11 mouse cellular contexts compared by ENCODE assay signal in genomic region chr9:86647931-86648550, GRCm38 (mm10). TPM values are rescaled to one million over a fixed set of nuclear protein-coding genes. Genes with fewer than 3 reads are reported as not detected.
DNase-seq lines count a peak whose midpoint lies in the region; ATAC-seq and TF ChIP-seq lines count a peak whose summit lies in the region.
"Had no signal": no experiment of that assay in that cellular context is flagged by ENCODE, and none has a peak within 500 bp of the region (broad histone marks: within the 10 kb centered on the region; RNA-seq: fewer than 3 reads in every experiment).

No protein-coding gene starts in this region.

- H3K4me3 ChIP-seq in kidney, embryonic 14.5 days (ENCODE audit: low read length) = no peak overlapping the region
- no peak overlapping the region for H3K4me3 ChIP-seq in kidney, postnatal 0 days (replicated peaks; ENCODE audit: low read depth, low read length)
- H3K4me3 ChIP-seq: embryonic facial prominence, embryonic 13.5 days had no signal

- no peak overlapping the region for H3K9ac ChIP-seq in kidney, embryonic 14.5 days (ENCODE audit: low read depth, low read length)
- no peak overlapping the region for H3K9ac ChIP-seq in kidney, postnatal 0 days (ENCODE audit: low read depth, low read length)
- H3K9ac ChIP-seq: embryonic facial prominence, embryonic 13.5 days had no signal

- H3K4me1 ChIP-seq in kidney, embryonic 14.5 days (ENCODE audit: control insufficient read depth, insufficient read depth, low read length) = no peaks in the 10 kb centered on the region
- H3K4me1 ChIP-seq in kidney, postnatal 0 days (replicated peaks; ENCODE audit: insufficient read depth, low read length) = no peaks in the 10 kb centered on the region

- WGBS in kidney, embryonic 14.5 days = 73% methylated on average over 7 of the region's 7 CpGs
- WGBS in kidney, postnatal 0 days = 57% methylated on average over 7 of the region's 7 CpGs

- intact Hi-C loops in left cerebral cortex, postnatal 36 days (cut with DNase I) = no loop called here

- H3K27me3 ChIP-seq in kidney, embryonic 14.5 days (ENCODE audit: control insufficient read depth, insufficient read depth, low read length) = no peaks in the 10 kb centered on the region
- no peaks in the 10 kb centered on the region for H3K27me3 ChIP-seq in kidney, postnatal 0 days (ENCODE audit: insufficient read depth, low read length)
- H3K27me3 ChIP-seq: embryonic facial prominence, embryonic 13.5 days had no signal

- H3K36me3 ChIP-seq in kidney, embryonic 14.5 days (ENCODE audit: control insufficient read depth, insufficient read depth, low read length) = no peaks in the 10 kb centered on the region
- no peaks in the 10 kb centered on the region for H3K36me3 ChIP-seq in kidney, postnatal 0 days (ENCODE audit: insufficient read depth, low read length)
- H3K36me3 ChIP-seq: embryonic facial prominence, embryonic 13.5 days had no signal

- DNase-seq in kidney, adult 8-10 months = peak; percentile 24 to 64
- DNase-seq in heart, adult 9 months (ENCODE audit: low spot score in 2 of 2) = peak; percentile 21 to 38
- peak; percentile 25 for DNase-seq in kidney, postnatal 0 days (ENCODE audit: low spot score)
- DNase-seq in lung, postnatal 25 days (ENCODE audit: low spot score) = peak; percentile 42
- DNase-seq in cerebellum, postnatal 14 days = no peak
- no peak for DNase-seq in left cerebral cortex, postnatal 36 days (ENCODE audit: low spot score in 2 of 2)
- no peak for DNase-seq in cerebellum, adult 9-11 months
- DNase-seq: layer of hippocampus, adult 9-11 months had no signal

- H3K27ac ChIP-seq in kidney, embryonic 14.5 days (ENCODE audit: low read depth, low read length) = no peak overlapping the region
- no peak overlapping the region for H3K27ac ChIP-seq in kidney, postnatal 0 days
- H3K27ac ChIP-seq: embryonic facial prominence, embryonic 13.5 days had no signal

- no peak for TF ChIP-seq CTCF in kidney, postnatal 0 days (IDR thresholded peaks at IDR 0.05; ENCODE audit: low read depth)

- no peak overlapping the region for H3K4me2 ChIP-seq in kidney, embryonic 14.5 days (replicated peaks; ENCODE audit: low read depth, low read length)
- H3K4me2 ChIP-seq in kidney, postnatal 0 days (ENCODE audit: low read length) = no peak overlapping the region
- H3K4me2 ChIP-seq: embryonic facial prominence, embryonic 13.5 days had no signal

- ATAC-seq in kidney, embryonic 14.5 days (ENCODE audit: low FRiP score, low TSS enrichment) = no peak
- ATAC-seq in kidney, postnatal 0 days (replicated peaks; ENCODE audit: low FRiP score, low read depth) = no peak
- ATAC-seq: forebrain, embryonic 16.5 days had no signal

- no peaks in the 10 kb centered on the region for H3K9me3 ChIP-seq in kidney, embryonic 14.5 days (ENCODE audit: control insufficient read depth, low read length)
- no peaks in the 10 kb centered on the region for H3K9me3 ChIP-seq in kidney, postnatal 0 days (replicated peaks; ENCODE audit: low read length)
- H3K9me3 ChIP-seq: embryonic facial prominence, embryonic 13.5 days had no signal

RNA-seq across cellular contexts. Expression of gene Me1, which starts 47.7 kb away (rescaled TPM):
- polyA plus RNA-seq in kidney, embryonic 14.5 days (2014; fragmentation: Nextera tagmentation; extraction: Ambion mirVana) = 4.5 and 8.4 TPM in 2 replicates
- 21.7 and 24.4 TPM in 2 replicates for polyA plus RNA-seq in kidney, postnatal 0 days (2015; fragmentation: Nextera tagmentation; extraction: Ambion mirVana)
- total RNA-seq in left cerebral cortex, postnatal 36 days (2021) = 10 to 100 TPM; 46.3 to 57.0 TPM

Comparison
In these comparisons a context has a peak if more than half of its experiments do, and no peak if none do; other contexts are left out.
1. DNase-seq: peak in kidney, adult 8-10 months (2 of 2), heart, adult 9 months (2 of 2), kidney, postnatal 0 days (single experiment) and lung, postnatal 25 days (single experiment); none in cerebellum, postnatal 14 days (0 of 2), left cerebral cortex, postnatal 36 days (0 of 2) and cerebellum, adult 9-11 months (single experiment).